Mouse (Mus musculus): ENCODE data around the gene Rtkn. TPM values are rescaled to one million over a fixed set of nuclear protein-coding genes. Genes with fewer than 3 reads are reported as not detected.
"Not testable (repeated sequence)": the region's sequence is repeated elsewhere in the genome, so short reads cannot be mapped to it uniquely, and the experiment has no call there.

Rtkn gene
- polyA plus RNA-seq, 1 experiment from 2014 or later: 8.9 TPM

DNA sequence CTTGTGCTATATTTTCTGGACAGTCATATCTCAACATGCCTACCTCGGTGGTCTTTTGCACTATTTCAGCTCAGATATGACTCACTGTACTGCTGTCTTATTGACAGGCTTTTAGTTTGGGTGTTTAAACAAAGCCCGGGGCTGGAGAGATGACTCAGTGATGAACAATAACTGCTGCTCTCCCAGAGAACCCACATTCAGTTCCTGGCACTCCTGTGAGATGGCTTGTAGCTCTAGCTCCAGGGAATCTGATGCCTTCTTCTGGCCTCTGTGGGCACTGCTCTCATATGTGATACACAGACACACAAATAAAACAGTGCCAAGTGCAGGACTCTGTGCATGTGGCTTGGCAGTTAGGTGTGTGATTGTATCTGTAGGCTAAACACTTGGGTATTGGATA lies 9.9 kb downstream of the Rtkn start:
- no peaks in the 10 kb centered on the region for H3K27me3 ChIP-seq (ENCODE audit: control insufficient read depth, insufficient read depth, low read length)
- DNase-seq (ENCODE audit: low spot score) (no peak), ATAC-seq (ENCODE audit: low FRiP score) (no peak)
- no peak overlapping the region for H3K4me2 ChIP-seq (replicated peaks)
- H3K36me3 ChIP-seq (replicated peaks; ENCODE audit: control insufficient read depth, insufficient read depth): peaks cover 4% of the 10 kb centered on the region
- WGBS: 84% methylated on average over 2 of the region's 2 CpGs
- H3K4me1 ChIP-seq (replicated peaks; ENCODE audit: control insufficient read depth, insufficient read depth, low read length): peaks cover 14% of the 10 kb centered on the region
- no peak overlapping the region for H3K4me3 ChIP-seq (replicated peaks; ENCODE audit: low read length)
- no peak overlapping the region for H3K27ac ChIP-seq
- no peak overlapping the region for H3K9ac ChIP-seq
- H3K9me3 ChIP-seq (ENCODE audit: control insufficient read depth, low read length): no peaks in the 10 kb centered on the region

DNA sequence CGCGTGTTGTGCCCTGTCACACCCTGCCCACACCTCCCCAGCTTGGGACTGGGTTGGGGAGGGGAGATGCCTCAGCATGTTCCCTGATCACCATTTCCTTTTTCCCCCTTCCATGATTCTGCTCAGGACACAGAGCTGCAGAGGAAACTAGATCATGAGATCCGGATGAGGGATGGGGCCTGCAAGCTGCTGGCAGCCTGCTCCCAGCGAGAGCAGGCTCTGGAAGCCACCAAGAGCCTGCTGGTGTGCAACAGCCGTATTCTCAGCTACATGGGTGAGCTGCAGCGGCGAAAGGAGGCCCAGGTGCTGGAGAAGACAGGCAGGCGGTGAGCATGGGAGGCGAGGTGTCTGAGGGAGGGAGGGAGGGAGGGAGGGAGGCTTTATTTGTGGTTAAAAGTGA lies 10.5 kb downstream of the Rtkn start:
- no peak overlapping the region for H3K27ac ChIP-seq
- peaks cover 14% of the 10 kb centered on the region for H3K4me1 ChIP-seq (replicated peaks; ENCODE audit: control insufficient read depth, insufficient read depth, low read length)
- WGBS: 78% methylated on average over 9 of the region's 9 CpGs
- no peak for DNase-seq (ENCODE audit: low spot score)
- no peak overlapping the region for H3K9ac ChIP-seq
- no peak for ATAC-seq (ENCODE audit: low FRiP score)
- no peaks in the 10 kb centered on the region for H3K27me3 ChIP-seq (ENCODE audit: control insufficient read depth, insufficient read depth, low read length)
- no peak overlapping the region for H3K4me2 ChIP-seq (replicated peaks)
- peaks cover 4% of the 10 kb centered on the region for H3K36me3 ChIP-seq (replicated peaks; ENCODE audit: control insufficient read depth, insufficient read depth)
- no peak overlapping the region for H3K4me3 ChIP-seq (replicated peaks; ENCODE audit: low read length)
- H3K9me3 ChIP-seq (ENCODE audit: control insufficient read depth, low read length): no peaks in the 10 kb centered on the region

- no peak overlapping the region for H3K4me3 ChIP-seq (replicated peaks; ENCODE audit: low read length)
- H3K9ac ChIP-seq: no peak overlapping the region
- no peak for DNase-seq (ENCODE audit: low spot score)
- H3K4me2 ChIP-seq (replicated peaks): no peak overlapping the region
- H3K27ac ChIP-seq: no peak overlapping the region
- ATAC-seq (ENCODE audit: low FRiP score): no peak
- H3K4me1 ChIP-seq (replicated peaks; ENCODE audit: control insufficient read depth, insufficient read depth, low read length): peaks cover 8% of the 10 kb centered on the region
- no peaks in the 10 kb centered on the region for H3K9me3 ChIP-seq (ENCODE audit: control insufficient read depth, low read length)
- peaks cover 4% of the 10 kb centered on the region for H3K36me3 ChIP-seq (replicated peaks; ENCODE audit: control insufficient read depth, insufficient read depth)
- 45% methylated on average over 7 of the region's 7 CpGs for WGBS
- no peaks in the 10 kb centered on the region for H3K27me3 ChIP-seq (ENCODE audit: control insufficient read depth, insufficient read depth, low read length)
Observed at GRCm38 (mm10) chr6:83147280-83147679, 12.0 kb downstream of the Rtkn start.

- H3K36me3 ChIP-seq (replicated peaks; ENCODE audit: control insufficient read depth, insufficient read depth): peaks cover 4% of the 10 kb centered on the region
- no peak overlapping the region for H3K4me2 ChIP-seq (replicated peaks)
- WGBS: 25% methylated on average over 8 of the region's 8 CpGs
- no peak overlapping the region for H3K4me3 ChIP-seq (replicated peaks; ENCODE audit: low read length)
- no peak overlapping the region for H3K27ac ChIP-seq
- ATAC-seq (ENCODE audit: low FRiP score): no peak
- H3K9ac ChIP-seq: no peak overlapping the region
- peaks cover 14% of the 10 kb centered on the region for H3K4me1 ChIP-seq (replicated peaks; ENCODE audit: control insufficient read depth, insufficient read depth, low read length)
- no peaks in the 10 kb centered on the region for H3K9me3 ChIP-seq (ENCODE audit: control insufficient read depth, low read length)
- DNase-seq (ENCODE audit: low spot score): no peak
- no peaks in the 10 kb centered on the region for H3K27me3 ChIP-seq (ENCODE audit: control insufficient read depth, insufficient read depth, low read length)
Observed at GRCm38 (mm10) chr6:83151721-83152120, 16.5 kb downstream of the Rtkn start.

DNA sequence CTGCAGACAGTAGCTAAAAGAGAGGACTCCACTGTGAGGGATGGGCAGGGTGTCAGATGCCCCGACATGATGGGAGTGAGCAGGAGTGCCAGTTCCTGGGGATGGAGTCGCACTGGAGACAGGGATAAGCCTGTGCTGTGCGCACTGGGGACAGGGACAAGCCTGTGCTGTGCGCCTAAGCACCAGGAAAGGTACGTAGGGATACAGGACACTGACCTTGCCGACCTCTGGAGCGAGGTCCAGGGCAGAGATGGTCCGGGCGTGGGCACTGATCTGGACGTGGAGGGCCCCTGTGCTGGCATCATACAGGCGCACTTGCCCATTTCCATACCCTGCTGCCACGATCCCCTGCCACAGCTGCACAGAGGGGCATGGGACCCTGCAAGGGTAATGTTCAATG lies 17.8 kb downstream of the Rtkn start:
- H3K9ac ChIP-seq: no peak overlapping the region
- H3K4me3 ChIP-seq (replicated peaks; ENCODE audit: low read length): no peak overlapping the region
- peaks cover 14% of the 10 kb centered on the region for H3K4me1 ChIP-seq (replicated peaks; ENCODE audit: control insufficient read depth, insufficient read depth, low read length)
- H3K27ac ChIP-seq: no peak overlapping the region
- no peaks in the 10 kb centered on the region for H3K9me3 ChIP-seq (ENCODE audit: control insufficient read depth, low read length)
- H3K4me2 ChIP-seq (replicated peaks): no peak overlapping the region
- ATAC-seq (ENCODE audit: low FRiP score) (no peak), DNase-seq (ENCODE audit: low spot score) (no peak)
- no peaks in the 10 kb centered on the region for H3K27me3 ChIP-seq (ENCODE audit: control insufficient read depth, insufficient read depth, low read length)
- WGBS: 84% methylated on average over 12 of the region's 12 CpGs
- peaks cover 4% of the 10 kb centered on the region for H3K36me3 ChIP-seq (replicated peaks; ENCODE audit: control insufficient read depth, insufficient read depth)

GRCm38 (mm10) chr6:83153485-83153884 lies 18.2 kb downstream of the Rtkn start:
- Histone ChIP-seq H3K4me1 (replicated peaks; ENCODE audit: control insufficient read depth, insufficient read depth, low read length) (peaks cover 14% of the 10 kb centered on the region), H3K4me3 (replicated peaks; ENCODE audit: low read length) (no peak overlapping the region), H3K36me3 (replicated peaks; ENCODE audit: control insufficient read depth, insufficient read depth) (peaks cover 4% of the 10 kb centered on the region; the same call in 1 of the 2 replicates), H3K9me3 (ENCODE audit: control insufficient read depth, low read length) (no peaks in the 10 kb centered on the region), H3K9ac (no peak overlapping the region), H3K27ac (no peak overlapping the region), H3K27me3 (ENCODE audit: control insufficient read depth, insufficient read depth, low read length) (no peaks in the 10 kb centered on the region), H3K4me2 (replicated peaks) (no peak overlapping the region)
- DNase-seq (ENCODE audit: low spot score): no peak
- no peak for ATAC-seq (ENCODE audit: low FRiP score)
- WGBS: 84% methylated on average over 5 of the region's 5 CpGs

- Histone ChIP-seq H3K27me3 (ENCODE audit: control insufficient read depth, insufficient read depth, low read length) (peaks cover 10% of the 10 kb centered on the region), H3K4me3 (replicated peaks; ENCODE audit: low read length) (peak overlapping the region; percentile 61), H3K9me3 (ENCODE audit: control insufficient read depth, low read length) (no peaks in the 10 kb centered on the region), H3K36me3 (replicated peaks; ENCODE audit: control insufficient read depth, insufficient read depth) (no peaks in the 10 kb centered on the region), H3K9ac (peak overlapping the region; percentile 66), H3K4me2 (replicated peaks) (peak overlapping the region; percentile 86), H3K4me1 (replicated peaks; ENCODE audit: control insufficient read depth, insufficient read depth, low read length) (peaks cover 14% of the 10 kb centered on the region), H3K27ac (peak overlapping the region; percentile 38; the same call in 1 of the 2 replicates)
- 9% methylated on average over 23 of the region's 23 CpGs for WGBS
- peak; percentile 5; the same call in 1 of the 2 replicates for ATAC-seq (ENCODE audit: low FRiP score)
- no peak for DNase-seq (ENCODE audit: low spot score)
Observed at GRCm38 (mm10) chr6:83155552-83156238, 20.4 kb downstream of the Rtkn start.

DNA sequence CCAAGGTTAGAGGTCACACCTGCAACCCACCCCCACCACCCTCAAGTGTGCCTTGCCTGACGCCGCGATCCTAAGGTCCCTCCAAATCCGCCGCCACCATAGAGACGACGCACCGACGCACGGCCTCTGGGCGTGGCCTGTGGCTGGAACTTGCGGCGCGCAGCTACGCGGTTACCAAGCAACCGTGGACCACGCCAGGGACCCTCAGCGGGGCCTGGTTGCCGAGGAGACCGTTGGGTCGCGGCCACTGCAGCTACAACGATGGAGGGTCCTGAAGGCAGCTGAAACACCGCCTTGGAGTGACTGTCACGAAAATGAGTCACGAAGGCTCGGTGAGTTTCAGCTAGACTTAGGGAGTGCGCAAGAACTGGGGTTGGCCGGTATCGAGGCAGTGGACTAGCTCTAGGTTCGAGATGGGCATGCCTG lies 21.0 kb downstream of the Rtkn start, which contains the start of the genes Wdr54 and 1700003E16Rik:
TSS of gene Wdr54 (minus strand) at position 139 of the 426 bp plus-strand sequence.
TSS of gene 1700003E16Rik (plus strand) at position 146 of the 426 bp plus-strand sequence.
- under 1% methylated on average over 32 of the region's 32 CpGs for WGBS
- Histone ChIP-seq H3K4me2 (replicated peaks) (peak within 1 kb of the TSS; percentile 86), H3K36me3 (replicated peaks; ENCODE audit: control insufficient read depth, insufficient read depth) (no peaks in the 10 kb centered on the region), H3K9me3 (ENCODE audit: control insufficient read depth, low read length) (no peaks in the 10 kb centered on the region), H3K4me3 (replicated peaks; ENCODE audit: low read length) (peak within 1 kb of the TSS; percentile 61), H3K9ac (peak within 1 kb of the TSS; percentile 66), H3K4me1 (replicated peaks; ENCODE audit: control insufficient read depth, insufficient read depth, low read length) (peaks cover 14% of the 10 kb centered on the region), H3K27me3 (ENCODE audit: control insufficient read depth, insufficient read depth, low read length) (peaks cover 15% of the 10 kb centered on the region), H3K27ac (peak within 1 kb of the TSS; percentile 38; the same call in 1 of the 2 replicates)
- peak; percentile 84 for DNase-seq (ENCODE audit: low spot score)
- peak; percentile 94 for ATAC-seq (ENCODE audit: low FRiP score)

- H3K27ac ChIP-seq; H3K4me2 ChIP-seq (replicated peaks); H3K9me3 ChIP-seq (ENCODE audit: control insufficient read depth, low read length); ATAC-seq (ENCODE audit: low FRiP score); H3K4me3 ChIP-seq (replicated peaks; ENCODE audit: low read length); H3K36me3 ChIP-seq (replicated peaks; ENCODE audit: control insufficient read depth, insufficient read depth); H3K9ac ChIP-seq: not testable (repeated sequence)
- DNase-seq (ENCODE audit: low spot score): peak; percentile 68
- peaks cover 29% of the 10 kb centered on the region for H3K27me3 ChIP-seq (ENCODE audit: control insufficient read depth, insufficient read depth, low read length)
- H3K4me1 ChIP-seq (replicated peaks; ENCODE audit: control insufficient read depth, insufficient read depth, low read length): peaks cover 26% of the 10 kb centered on the region
- WGBS: 26% methylated on average over 3 of the region's 3 CpGs
Observed at GRCm38 (mm10) chr6:83159456-83159855, 24.2 kb downstream of the Rtkn start.
